Mouse (Mus musculus): ENCODE measurements around the gene Lexm. TPM values are rescaled to one million over a fixed set of nuclear protein-coding genes. Genes with fewer than 3 reads are reported as not detected.

Lexm gene
- total and polyA plus RNA-seq, 2 experiments from 2014 or later, result not detected

DNA sequence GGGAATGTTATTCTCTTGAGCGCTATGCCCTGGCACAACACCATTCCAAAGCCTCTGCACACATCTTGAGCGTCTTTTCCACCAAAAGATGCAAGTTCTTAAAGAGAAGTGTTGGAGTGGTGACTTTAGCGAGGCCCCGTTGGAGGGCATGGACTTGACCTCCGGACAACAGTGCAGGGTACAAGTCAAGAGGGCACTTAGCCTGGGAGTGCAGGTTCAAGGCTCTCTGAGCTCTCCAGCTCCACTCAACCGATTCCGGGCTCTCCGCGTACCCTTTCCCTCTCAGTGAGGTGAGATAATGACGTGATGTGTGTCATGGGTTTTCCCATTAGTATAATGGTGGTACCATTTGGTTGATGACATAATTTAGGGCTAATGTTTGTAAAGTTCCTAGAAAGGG is 7.2 kb upstream of the Lexm start:
- Histone ChIP-seq H3K4me2 (ENCODE audit: low read depth, low read length) (no peak overlapping the region), H3K4me3 (ENCODE audit: low read depth, low read length) (no peak overlapping the region), H3K27me3 (ENCODE audit: control insufficient read depth, insufficient read depth, low read length) (peaks cover 52% of the 10 kb centered on the region), H3K9me3 (replicated peaks; ENCODE audit: control insufficient read depth, low read length) (no peaks in the 10 kb centered on the region), H3K9ac (replicated peaks; ENCODE audit: low read depth, low read length) (no peak overlapping the region), H3K36me3 (replicated peaks; ENCODE audit: control insufficient read depth, insufficient read depth, low read length) (no peaks in the 10 kb centered on the region), H3K4me1 (ENCODE audit: control insufficient read depth, insufficient read depth) (no peaks in the 10 kb centered on the region), H3K27ac (ENCODE audit: low read depth) (no peak overlapping the region)
- ATAC-seq (ENCODE audit: insufficient read depth, low read depth), result no peak
- no peak for DNase-seq (ENCODE audit: low spot score)
- 85% methylated on average over 10 of the region's 10 CpGs for WGBS
- TF ChIP-seq CTCF (IDR thresholded peaks at IDR 0.05; ENCODE audit: low read depth), result no peak
- TF ChIP-seq EP300 (IDR thresholded peaks at IDR 0.05; ENCODE audit: low read depth), result no peak

DNA sequence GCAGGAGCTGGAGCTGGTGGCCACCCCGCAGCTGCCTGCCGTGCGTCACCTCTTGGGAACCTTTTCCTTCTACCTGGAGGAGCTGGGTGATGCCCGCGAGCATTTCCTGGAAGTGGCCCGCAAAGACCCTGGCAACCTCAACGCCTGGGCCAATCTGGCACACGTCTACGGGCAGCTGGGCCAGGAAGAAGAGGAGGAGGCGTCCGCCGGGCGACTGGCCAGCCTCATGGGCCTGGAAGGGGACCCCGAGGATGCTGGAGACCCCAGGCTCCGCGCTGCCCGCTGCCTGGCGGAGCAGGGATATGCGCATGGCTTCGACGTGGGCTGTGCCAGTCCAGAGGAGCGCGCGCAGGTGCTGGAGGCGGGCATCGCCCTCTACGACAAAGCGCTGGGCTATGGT is 5.7 kb upstream of the Lexm start:
- ATAC-seq (ENCODE audit: insufficient read depth, low read depth), result no peak
- Histone ChIP-seq H3K4me3 (ENCODE audit: low read depth, low read length) (no peak overlapping the region), H3K4me1 (ENCODE audit: control insufficient read depth, insufficient read depth) (no peaks in the 10 kb centered on the region), H3K4me2 (ENCODE audit: low read depth, low read length) (no peak overlapping the region), H3K36me3 (replicated peaks; ENCODE audit: control insufficient read depth, insufficient read depth, low read length) (no peaks in the 10 kb centered on the region), H3K9me3 (replicated peaks; ENCODE audit: control insufficient read depth, low read length) (no peaks in the 10 kb centered on the region), H3K27me3 (ENCODE audit: control insufficient read depth, insufficient read depth, low read length) (peaks cover 52% of the 10 kb centered on the region), H3K9ac (replicated peaks; ENCODE audit: low read depth, low read length) (no peak overlapping the region), H3K27ac (ENCODE audit: low read depth) (no peak overlapping the region)
- 23% methylated on average over 23 of the region's 28 CpGs for WGBS
- TF ChIP-seq CTCF (IDR thresholded peaks at IDR 0.05; ENCODE audit: low read depth), result no peak
- DNase-seq (ENCODE audit: low spot score), result no peak

DNA sequence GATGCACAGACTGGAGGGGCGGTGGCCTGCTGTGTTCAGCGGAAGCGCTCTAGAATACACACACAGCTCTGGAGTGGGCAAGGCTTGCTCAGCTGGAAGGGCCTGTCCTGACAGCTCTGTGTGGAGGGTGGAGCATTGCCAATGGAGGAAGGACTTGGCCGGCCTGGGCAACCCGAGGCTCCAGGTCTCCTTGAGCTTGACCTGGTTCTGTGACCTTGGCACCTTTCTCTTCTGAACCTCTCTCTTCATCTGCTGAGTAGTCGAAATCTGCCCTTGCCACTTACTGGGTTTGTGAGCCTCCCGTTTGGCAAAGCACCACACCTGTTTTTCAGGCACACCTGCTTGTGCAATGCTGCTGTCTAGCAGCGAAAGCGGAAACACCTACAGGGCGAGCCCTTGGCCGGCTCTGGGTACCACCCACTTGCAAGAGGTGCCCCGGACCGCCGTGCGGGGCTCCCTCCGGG is 5.0 kb upstream of the Lexm start, which contains the start of gene Ttc22:
TSS of gene Ttc22 (plus strand) at position 403 of the 464 bp plus-strand sequence.
- no peaks in the 10 kb centered on the region for H3K4me1 ChIP-seq (ENCODE audit: control insufficient read depth, insufficient read depth)
- ATAC-seq (ENCODE audit: insufficient read depth, low read depth) (no peak), DNase-seq (ENCODE audit: low spot score) (no peak)
- H3K4me3 ChIP-seq (ENCODE audit: low read depth, low read length), result 0 out of 2 replicates have a peak within 1 kb of the TSS, but pooled peaks have one; percentile 1
- H3K9me3 ChIP-seq (replicated peaks; ENCODE audit: control insufficient read depth, low read length), result no peaks in the 10 kb centered on the region
- no peak within 1 kb of the TSS for H3K9ac ChIP-seq (replicated peaks; ENCODE audit: low read depth, low read length)
- WGBS, result 24% methylated on average over 16 of the region's 16 CpGs
- H3K36me3 ChIP-seq (replicated peaks; ENCODE audit: control insufficient read depth, insufficient read depth, low read length), result no peaks in the 10 kb centered on the region
- no peak within 1 kb of the TSS for H3K4me2 ChIP-seq (ENCODE audit: low read depth, low read length)
- TF ChIP-seq EP300 (IDR thresholded peaks at IDR 0.05; ENCODE audit: low read depth) (no peak), CTCF (IDR thresholded peaks at IDR 0.05; ENCODE audit: low read depth) (no peak)
- H3K27ac ChIP-seq (ENCODE audit: low read depth), result no peak within 1 kb of the TSS
- peaks cover 55% of the 10 kb centered on the region for H3K27me3 ChIP-seq (ENCODE audit: control insufficient read depth, insufficient read depth, low read length)

DNA sequence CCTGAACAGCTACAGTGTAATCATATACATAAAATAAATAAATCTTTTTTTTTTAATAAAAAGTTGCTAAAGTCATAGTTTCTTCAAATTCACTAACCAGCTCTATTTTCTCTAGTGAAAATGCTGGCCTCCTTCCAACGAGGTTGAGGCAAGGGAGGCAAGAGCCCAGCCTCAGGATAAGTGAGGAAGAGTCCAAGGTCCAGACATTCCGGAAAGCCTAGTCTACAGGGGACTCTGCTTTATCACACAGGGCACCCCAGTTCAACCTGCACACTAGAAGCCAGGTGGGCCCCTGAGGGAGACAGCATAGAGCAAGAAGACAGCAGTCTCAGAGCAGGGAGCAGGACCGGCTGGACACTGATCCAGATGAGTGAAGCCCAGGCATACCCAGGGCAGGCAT is 4.4 kb upstream of the Lexm start:
- no peaks in the 10 kb centered on the region for H3K36me3 ChIP-seq (replicated peaks; ENCODE audit: control insufficient read depth, insufficient read depth, low read length)
- H3K4me3 ChIP-seq (ENCODE audit: low read depth, low read length), result no peak overlapping the region
- no peak overlapping the region for H3K27ac ChIP-seq (ENCODE audit: low read depth)
- H3K27me3 ChIP-seq (ENCODE audit: control insufficient read depth, insufficient read depth, low read length), result peaks cover 57% of the 10 kb centered on the region
- no peak for ATAC-seq (ENCODE audit: insufficient read depth, low read depth)
- no peaks in the 10 kb centered on the region for H3K4me1 ChIP-seq (ENCODE audit: control insufficient read depth, insufficient read depth)
- H3K4me2 ChIP-seq (ENCODE audit: low read depth, low read length), result no peak overlapping the region
- TF ChIP-seq EP300 (IDR thresholded peaks at IDR 0.05; ENCODE audit: low read depth), result no peak
- TF ChIP-seq CTCF (IDR thresholded peaks at IDR 0.05; ENCODE audit: low read depth), result no peak
- no peak for DNase-seq (ENCODE audit: low spot score)
- H3K9ac ChIP-seq (replicated peaks; ENCODE audit: low read depth, low read length), result no peak overlapping the region
- H3K9me3 ChIP-seq (replicated peaks; ENCODE audit: control insufficient read depth, low read length), result no peaks in the 10 kb centered on the region
- WGBS, result 60% methylated on average over 3 of the region's 3 CpGs

DNA sequence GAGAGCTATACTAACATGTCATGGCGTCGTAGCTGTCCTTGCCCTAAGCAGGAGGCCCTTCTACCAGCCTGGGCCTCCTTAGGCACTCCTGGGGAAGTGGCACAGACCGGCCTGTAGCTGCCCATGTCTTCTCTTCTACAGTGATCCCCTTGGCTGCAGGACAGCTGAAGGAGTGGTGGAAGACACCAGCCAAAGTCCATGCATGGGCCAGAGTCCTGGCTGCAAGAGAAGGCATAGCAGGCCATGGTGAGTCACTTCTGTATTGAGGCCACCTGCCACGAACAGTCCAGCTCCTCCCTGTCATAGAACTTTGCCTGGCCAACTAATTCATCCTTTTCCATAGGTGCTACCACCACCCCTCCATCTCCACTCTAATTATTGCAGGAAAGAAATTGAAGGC is 1.9 kb upstream of the Lexm start:
- no peak overlapping the region for H3K9ac ChIP-seq (replicated peaks; ENCODE audit: low read depth, low read length)
- no peak overlapping the region for H3K4me3 ChIP-seq (ENCODE audit: low read depth, low read length)
- ATAC-seq (ENCODE audit: insufficient read depth, low read depth) (no peak), DNase-seq (ENCODE audit: low spot score) (no peak)
- no peaks in the 10 kb centered on the region for H3K9me3 ChIP-seq (replicated peaks; ENCODE audit: control insufficient read depth, low read length)
- TF ChIP-seq CTCF (IDR thresholded peaks at IDR 0.05; ENCODE audit: low read depth), result no peak
- no peak for TF ChIP-seq EP300 (IDR thresholded peaks at IDR 0.05; ENCODE audit: low read depth)
- H3K4me2 ChIP-seq (ENCODE audit: low read depth, low read length), result no peak overlapping the region
- WGBS, result 74% methylated on average over 4 of the region's 4 CpGs
- H3K27me3 ChIP-seq (ENCODE audit: control insufficient read depth, insufficient read depth, low read length), result peaks cover 49% of the 10 kb centered on the region
- H3K36me3 ChIP-seq (replicated peaks; ENCODE audit: control insufficient read depth, insufficient read depth, low read length), result no peaks in the 10 kb centered on the region
- no peak overlapping the region for H3K27ac ChIP-seq (ENCODE audit: low read depth)
- no peaks in the 10 kb centered on the region for H3K4me1 ChIP-seq (ENCODE audit: control insufficient read depth, insufficient read depth)

DNA sequence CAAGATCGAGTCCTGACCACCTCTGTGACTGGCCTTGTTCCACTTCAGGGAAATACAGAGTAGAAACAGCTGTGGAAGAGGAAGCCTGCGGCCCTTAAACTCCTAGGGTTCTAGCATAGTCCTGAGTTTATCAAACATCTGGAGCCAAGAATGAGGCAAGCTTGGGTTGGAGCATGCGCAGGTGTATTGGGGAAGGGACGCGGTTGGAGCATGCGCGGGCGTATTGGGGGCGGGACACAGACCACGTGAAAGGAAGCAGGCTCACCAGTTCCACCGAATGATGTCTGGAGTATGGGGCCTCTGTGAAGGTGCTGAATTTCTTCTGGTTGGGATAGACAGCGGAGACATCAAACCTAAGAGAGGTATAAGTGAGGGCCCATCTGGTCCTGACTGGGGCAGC is 1.4 kb downstream of the Lexm start:
- H3K4me3 ChIP-seq (ENCODE audit: low read depth, low read length), result no peak overlapping the region
- WGBS, result 74% methylated on average over 12 of the region's 12 CpGs
- DNase-seq (ENCODE audit: low spot score) (no peak), ATAC-seq (ENCODE audit: insufficient read depth, low read depth) (no peak)
- H3K36me3 ChIP-seq (replicated peaks; ENCODE audit: control insufficient read depth, insufficient read depth, low read length), result no peaks in the 10 kb centered on the region
- no peaks in the 10 kb centered on the region for H3K4me1 ChIP-seq (ENCODE audit: control insufficient read depth, insufficient read depth)
- peaks cover 23% of the 10 kb centered on the region for H3K27me3 ChIP-seq (ENCODE audit: control insufficient read depth, insufficient read depth, low read length)
- no peak overlapping the region for H3K9ac ChIP-seq (replicated peaks; ENCODE audit: low read depth, low read length)
- no peak overlapping the region for H3K27ac ChIP-seq (ENCODE audit: low read depth)
- H3K9me3 ChIP-seq (replicated peaks; ENCODE audit: control insufficient read depth, low read length), result no peaks in the 10 kb centered on the region
- H3K4me2 ChIP-seq (ENCODE audit: low read depth, low read length), result no peak overlapping the region
- TF ChIP-seq CTCF (IDR thresholded peaks at IDR 0.05; ENCODE audit: low read depth), result no peak
- TF ChIP-seq EP300 (IDR thresholded peaks at IDR 0.05; ENCODE audit: low read depth), result no peak

Measured in heart, postnatal 0 days (tissue).